Mouse (Mus musculus): ENCODE data around the gene Kptn. TPM values are rescaled to one million over a fixed set of nuclear protein-coding genes. Genes with fewer than 3 reads are reported as not detected.

The Kptn gene
- 9.2 and 12.5 TPM in 2 replicates for polyA plus RNA-seq (2012; rRNA removed)

GRCm38 (mm10) chr7:16119569-16120261, at the start of gene Kptn:
TSS of gene Kptn (plus strand) at chr7:16119895.

GRCm38 (mm10) chr7:16098021-16099017, 21.4 kb upstream of the Kptn start, which contains the start of gene Napa:
TSS of gene Napa (plus strand) at chr7:16098458.

GRCm38 (mm10) chr7:16129421-16129845, 9.7 kb downstream of the Kptn start, which contains the start of gene Slc8a2:
TSS of gene Slc8a2 (plus strand) at chr7:16129826.

DNA sequence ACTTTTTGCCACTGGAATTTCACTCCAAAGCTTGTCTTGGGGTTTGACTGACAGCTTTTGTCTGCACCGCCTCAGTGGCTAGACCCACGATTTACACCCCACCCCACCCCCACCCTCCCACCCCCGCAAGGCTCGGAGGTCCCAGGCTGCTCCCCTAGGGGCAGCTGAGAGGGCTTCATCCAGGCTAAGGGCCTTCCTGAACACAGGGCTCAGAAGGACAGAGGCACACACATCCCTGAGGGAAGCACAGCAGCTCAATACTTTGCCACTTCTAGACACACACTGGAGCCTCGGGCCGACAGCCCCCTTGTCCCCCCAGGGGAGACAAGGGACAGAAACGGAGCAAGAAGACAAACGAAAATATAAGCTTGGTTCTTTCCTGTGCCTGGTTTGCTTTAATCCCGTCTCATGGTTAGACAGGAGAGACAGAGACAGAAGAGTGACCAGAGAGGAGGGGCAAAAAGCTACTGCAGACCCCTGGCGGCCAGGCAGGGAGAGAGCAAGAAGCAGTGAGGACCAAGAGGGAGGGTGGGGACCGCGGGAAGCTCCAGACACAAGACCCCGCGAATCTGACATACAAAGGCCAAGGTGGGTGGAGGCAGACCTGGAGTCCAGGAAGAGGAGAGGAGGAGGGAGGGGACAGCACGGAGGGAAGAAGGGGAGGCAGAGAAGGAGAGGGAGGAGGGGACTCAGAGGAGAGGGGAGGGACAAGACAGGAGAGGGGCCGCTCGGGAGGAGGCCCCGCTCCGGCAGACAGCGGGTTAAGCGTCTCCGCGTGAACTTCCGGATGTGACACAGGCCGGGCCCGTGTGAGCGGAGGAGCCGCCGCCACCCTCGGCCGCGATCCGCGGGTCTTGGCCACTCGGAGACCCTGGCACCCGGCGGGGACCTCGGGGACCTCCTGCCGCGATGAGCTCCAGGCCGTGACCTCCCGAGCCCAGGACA, 55.2 kb downstream of the Kptn start, which contains the start of gene Meis3:
Meis3 (plus strand) TSS at position 494 of the 945 bp plus-strand sequence.

Other genes with a start within 250 kb of the Kptn start
- not detected in 2 replicates for gene Crx, start 239.9 kb upstream of the Kptn start, polyA plus RNA-seq (2012; rRNA removed)
- not detected in 2 replicates for gene Crxos, start 237.3 kb upstream of the Kptn start, polyA plus RNA-seq (2012; rRNA removed)
- 138 and 184 TPM in 2 replicates for gene Selenow, start 197.5 kb upstream of the Kptn start, polyA plus RNA-seq (2012; rRNA removed)
- gene Nop53, start 173.8 kb upstream of the Kptn start, polyA plus RNA-seq (2012; rRNA removed) = 35.0 and 43.3 TPM in 2 replicates
- gene Ehd2, start 152.3 kb upstream of the Kptn start, polyA plus RNA-seq (2012; rRNA removed) = 27.5 and 29.2 TPM in 2 replicates
- gene Bicra, start 72.0 kb upstream of the Kptn start, polyA plus RNA-seq (2012; rRNA removed) = 8.9 and 11.6 TPM in 2 replicates
- gene Zfp541, start 58.1 kb upstream of the Kptn start, polyA plus RNA-seq (2012; rRNA removed) = 0.01 TPM in 1 of 2 replicates, not detected in the other
- 109 and 126 TPM in 2 replicates for gene Napa, start 21.4 kb upstream of the Kptn start, polyA plus RNA-seq (2012; rRNA removed)
- 2.0 and 2.7 TPM in 2 replicates for gene Slc8a2, start 9.9 kb downstream of the Kptn start, polyA plus RNA-seq (2012; rRNA removed)
- gene Meis3, start 55.2 kb downstream of the Kptn start, polyA plus RNA-seq (2012; rRNA removed) = 22.8 and 30.1 TPM in 2 replicates
- 17.4 and 20.1 TPM in 2 replicates for gene Dhx34, start 102.1 kb downstream of the Kptn start, polyA plus RNA-seq (2012; rRNA removed)
- 0.09 and 0.17 TPM in 2 replicates for gene C5ar2, start 124.3 kb downstream of the Kptn start, polyA plus RNA-seq (2012; rRNA removed)
- 2.5 and 2.9 TPM in 2 replicates for gene C5ar1, start 139.6 kb downstream of the Kptn start, polyA plus RNA-seq (2012; rRNA removed)
- gene Inafm1, start 153.7 kb downstream of the Kptn start, polyA plus RNA-seq (2012; rRNA removed) = 78.2 and 211 TPM in 2 replicates
- gene Ccdc9, start 166.9 kb downstream of the Kptn start, polyA plus RNA-seq (2012; rRNA removed) = 14.8 and 16.5 TPM in 2 replicates
- 12.5 and 38.0 TPM in 2 replicates for gene Bbc3, start 188.5 kb downstream of the Kptn start, polyA plus RNA-seq (2012; rRNA removed)

Measured in stomach, adult 2 months (tissue).